Mouse (Mus musculus) brown adipose tissue, adult 24 weeks (tissue): ENCODE data around the gene Insc. TPM values are rescaled to one million over a fixed set of nuclear protein-coding genes. Genes with fewer than 3 reads are reported as not detected.

ENCODE experiments used
- H3K27ac ChIP-seq: fragments of 200-500 bp; replicated peaks from 2 replicates; pipeline ENCODE4 v1.5.1; 2012; ENCODE audit warnings: low read depth, mild to moderate bottlenecking, low read length
- H3K4me1 ChIP-seq: fragments of 200-500 bp; 2 replicates; pipeline ENCODE4 v1.6.1; 2012; ENCODE audit warnings: low read length, mixed read lengths; ENCODE audit not compliant: control insufficient read depth, insufficient read depth, insufficient read length
- H3K4me3 ChIP-seq: fragments of 200-500 bp; 2 replicates; pipeline ENCODE4 v1.5.1; 2012; ENCODE audit warnings: low read depth, mild to moderate bottlenecking, low read length, moderate library complexity; ENCODE audit not compliant: insufficient read depth
- polyA plus RNA-seq: library from polyadenylated mRNA; stranded (reverse); fragments of >200 nt; gene quantifications from 2 replicates; pipeline ENCODE4 v1.2.4, GENCODE M21; 2012; ENCODE audit not compliant: missing spikeins, insufficient read depth, insufficient read length

Gene Insc
- polyA plus RNA-seq, 1 experiment, result not detected

DNA sequence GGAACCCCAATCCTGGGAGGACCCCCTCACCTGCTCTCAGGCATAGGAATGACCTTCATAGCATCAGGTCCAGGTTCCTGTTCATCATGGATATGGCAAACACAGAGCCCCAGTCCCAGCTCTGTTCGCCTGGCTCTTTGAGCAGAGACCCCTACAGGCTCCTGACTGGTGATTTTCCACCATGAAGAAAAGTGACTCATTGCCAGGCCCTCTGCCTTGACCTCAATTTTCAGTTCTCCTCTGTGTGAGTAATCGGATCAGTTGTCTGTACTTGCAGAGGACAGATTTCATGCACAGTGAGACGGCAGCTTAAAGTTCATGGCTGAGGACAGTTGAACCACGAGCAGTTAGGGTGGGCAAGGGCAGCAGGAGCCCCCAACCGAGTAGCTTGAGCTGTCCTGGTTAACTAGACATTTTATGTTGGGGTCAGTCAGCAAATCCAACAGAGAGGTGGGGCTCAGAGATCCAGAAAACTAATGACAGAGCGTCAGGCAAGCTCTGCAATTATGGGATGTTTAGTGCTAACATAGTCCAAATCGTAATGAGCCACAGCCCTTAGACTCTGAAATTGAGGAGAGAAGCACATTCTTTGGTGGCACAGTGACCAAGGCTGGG is 34.8 kb downstream of the Insc start:
- no peak overlapping the region for H3K4me3 ChIP-seq

DNA sequence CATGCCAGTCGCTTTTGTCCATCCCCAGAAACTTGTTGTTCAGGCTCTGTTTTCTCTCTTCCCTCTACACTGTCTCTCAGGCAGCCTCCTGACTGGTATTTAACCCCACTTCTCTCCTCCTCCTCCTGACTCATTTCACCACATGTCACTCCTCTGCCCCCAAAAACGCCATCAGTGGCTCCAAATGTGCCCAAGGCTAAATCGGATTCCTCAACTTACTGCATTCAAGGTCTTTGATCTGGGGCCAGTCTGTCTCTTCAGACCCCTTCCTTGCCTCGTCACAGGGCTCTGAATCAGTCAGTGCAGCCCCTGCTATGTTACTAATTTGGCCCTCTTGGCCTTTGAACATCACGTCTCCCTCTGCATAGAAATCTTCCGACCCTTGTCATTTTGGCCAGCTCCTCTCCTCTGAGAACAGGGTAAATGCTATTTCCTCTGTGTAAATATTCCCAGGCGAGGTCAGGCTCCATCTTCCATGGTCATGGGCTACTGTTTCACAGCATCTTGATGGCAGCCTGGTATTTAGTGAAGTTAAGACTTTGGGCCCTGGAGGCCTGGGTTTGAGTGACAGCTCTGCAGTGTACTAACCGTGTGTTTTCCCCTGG is 35.7 kb downstream of the Insc start:
- no peaks in the 10 kb centered on the region for H3K4me1 ChIP-seq
- H3K27ac ChIP-seq, result no peak overlapping the region

More for the DNA sequence above, 34.8 kb downstream of the Insc start:
- no peak overlapping the region for H3K27ac ChIP-seq
- no peaks in the 10 kb centered on the region for H3K4me1 ChIP-seq

GRCm38 (mm10) chr7:114783291-114783690 is 39.8 kb downstream of the Insc start:
- H3K27ac ChIP-seq, result no peak overlapping the region
- H3K4me1 ChIP-seq, result no peaks in the 10 kb centered on the region
- no peak overlapping the region for H3K4me3 ChIP-seq

More for the DNA sequence above, 35.7 kb downstream of the Insc start:
- no peak overlapping the region for H3K4me3 ChIP-seq

DNA sequence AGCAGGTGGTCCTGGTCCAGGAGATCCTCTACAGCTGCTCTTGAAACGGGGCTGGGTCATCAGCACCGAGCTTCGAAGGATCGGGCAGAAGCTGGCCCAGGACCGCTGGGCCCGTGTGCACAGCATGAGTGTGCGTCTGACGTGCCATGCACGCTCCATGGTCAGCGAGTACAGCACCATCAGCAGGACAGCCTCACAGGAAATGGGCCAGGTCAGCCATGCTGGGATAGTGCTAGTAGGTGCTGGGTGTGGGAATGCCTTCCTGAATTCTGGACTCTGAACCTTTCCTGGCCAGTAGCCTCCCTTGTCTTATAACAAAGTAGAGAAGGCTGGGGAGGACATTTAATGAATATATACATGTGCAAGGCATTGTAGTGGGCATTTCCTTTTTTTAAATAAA is 47.6 kb downstream of the Insc start:
- no peak overlapping the region for H3K4me3 ChIP-seq
- H3K4me1 ChIP-seq, result no peaks in the 10 kb centered on the region
- H3K27ac ChIP-seq, result no peak overlapping the region

DNA sequence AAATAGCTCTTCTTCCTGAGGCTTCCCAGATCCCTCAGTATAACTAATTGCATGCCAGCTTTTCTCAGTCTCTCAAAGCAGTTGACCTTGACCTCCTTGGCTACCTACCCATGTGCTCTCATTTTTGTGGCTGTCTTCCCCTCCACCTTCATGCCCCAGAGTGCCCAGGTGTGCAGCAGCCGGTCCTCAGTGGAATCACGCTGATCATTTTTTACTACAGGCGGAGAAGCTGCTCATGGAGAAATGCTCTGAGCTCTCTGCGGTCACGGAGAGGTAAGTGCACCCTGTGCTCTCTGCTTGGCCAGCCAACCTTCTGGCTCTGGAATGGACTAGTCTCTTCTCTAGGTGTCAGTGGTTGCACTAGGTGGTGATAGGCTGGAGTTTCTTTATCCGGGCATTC is 48.5 kb downstream of the Insc start:
- Histone ChIP-seq H3K27ac (no peak overlapping the region), H3K4me1 (no peaks in the 10 kb centered on the region), H3K4me3 (no peak overlapping the region)

DNA sequence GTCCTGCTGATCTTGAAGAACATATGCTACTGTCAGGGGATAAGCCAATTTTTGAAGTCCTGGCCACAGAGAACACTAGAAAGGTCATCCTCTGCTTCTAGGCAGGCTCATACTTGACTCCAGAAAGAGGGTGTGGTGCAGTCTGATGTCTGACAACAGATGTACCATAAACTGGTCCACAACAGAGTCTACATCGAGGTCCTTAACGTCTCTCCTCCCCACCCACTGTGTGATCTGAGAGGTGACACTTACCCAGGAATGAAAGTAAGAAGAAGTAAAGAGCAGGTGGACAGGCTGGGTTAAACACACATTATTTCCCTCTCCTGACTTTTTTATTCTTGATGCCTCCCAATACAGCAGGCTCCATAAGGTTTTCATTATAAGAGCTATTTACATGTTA is 50.9 kb downstream of the Insc start:
- Histone ChIP-seq H3K4me1 (no peaks in the 10 kb centered on the region), H3K27ac (no peak overlapping the region), H3K4me3 (no peak overlapping the region)

GRCm38 (mm10) chr7:114802576-114802975 is 59.1 kb downstream of the Insc start:
- H3K4me3 ChIP-seq, result no peak overlapping the region
- H3K4me1 ChIP-seq, result no peaks in the 10 kb centered on the region
- no peak overlapping the region for H3K27ac ChIP-seq

DNA sequence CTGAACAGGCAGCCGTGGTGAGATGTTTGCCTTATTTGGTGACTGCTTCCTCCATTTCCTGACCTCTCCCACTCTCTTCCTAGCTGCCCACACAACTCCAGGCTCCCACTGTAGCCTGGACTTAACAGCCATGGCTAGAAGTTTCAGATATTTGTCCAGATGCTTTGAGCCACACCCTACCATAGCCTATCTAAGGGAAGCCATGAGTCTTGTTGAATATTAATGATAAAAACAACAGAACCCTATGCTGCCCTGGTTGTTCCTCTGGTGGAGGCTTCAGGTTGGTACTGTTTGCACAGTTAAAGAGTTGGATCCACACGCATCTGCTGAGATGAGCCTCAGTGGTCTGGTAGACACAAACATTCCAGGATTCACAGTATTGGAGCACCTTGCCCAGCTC is 61.8 kb downstream of the Insc start:
- no peak overlapping the region for H3K27ac ChIP-seq
- H3K4me3 ChIP-seq, result no peak overlapping the region

GRCm38 (mm10) chr7:114807343-114807742 is 63.8 kb downstream of the Insc start:
- Histone ChIP-seq H3K4me3 (no peak overlapping the region), H3K4me1 (no peaks in the 10 kb centered on the region), H3K27ac (no peak overlapping the region)

More for the DNA sequence above, 61.8 kb downstream of the Insc start:
- H3K4me1 ChIP-seq, result no peaks in the 10 kb centered on the region

- H3K4me1 ChIP-seq, result no peaks in the 10 kb centered on the region
- H3K4me3 ChIP-seq, result no peak overlapping the region
- H3K27ac ChIP-seq, result no peak overlapping the region
Measured at GRCm38 (mm10) chr7:114808341-114808740, 64.8 kb downstream of the Insc start.

- H3K27ac ChIP-seq, result no peak overlapping the region
- H3K4me1 ChIP-seq, result no peaks in the 10 kb centered on the region
- H3K4me3 ChIP-seq, result no peak overlapping the region
Measured at GRCm38 (mm10) chr7:114817291-114817806, 73.9 kb downstream of the Insc start.

GRCm38 (mm10) chr7:114817879-114818278 is 74.4 kb downstream of the Insc start:
- no peak overlapping the region for H3K27ac ChIP-seq
- H3K4me3 ChIP-seq, result no peak overlapping the region
- no peaks in the 10 kb centered on the region for H3K4me1 ChIP-seq

- H3K27ac ChIP-seq, result no peak overlapping the region
- no peak overlapping the region for H3K4me3 ChIP-seq
Measured at GRCm38 (mm10) chr7:114818351-114818750, 74.9 kb downstream of the Insc start.

GRCm38 (mm10) chr7:114818836-114819235 is 75.3 kb downstream of the Insc start:
- no peak overlapping the region for H3K27ac ChIP-seq
- H3K4me3 ChIP-seq, result no peak overlapping the region
- H3K4me1 ChIP-seq, result no peaks in the 10 kb centered on the region

More at GRCm38 (mm10) chr7:114818351-114818750, 74.9 kb downstream of the Insc start:
- no peaks in the 10 kb centered on the region for H3K4me1 ChIP-seq

- H3K27ac ChIP-seq, result no peak overlapping the region
- H3K4me3 ChIP-seq, result no peak overlapping the region
- H3K4me1 ChIP-seq, result no peaks in the 10 kb centered on the region
Measured at GRCm38 (mm10) chr7:114822736-114823135, 79.2 kb downstream of the Insc start.

- H3K4me1 ChIP-seq, result no peaks in the 10 kb centered on the region
- no peak overlapping the region for H3K27ac ChIP-seq
- no peak overlapping the region for H3K4me3 ChIP-seq
Measured at GRCm38 (mm10) chr7:114827360-114827759, 83.9 kb downstream of the Insc start.
